Mouse (Mus musculus) heart, adult 9 months (tissue): ENCODE results near the gene Serpinb8.

Experiments
- DNase-seq, 2 experiments: peaks; one replicate each; pipeline ENCODE4 v3.0.0; 2022; ENCODE audit warnings: low spot score in 2 of 2

The Serpinb8 gene

DNA sequence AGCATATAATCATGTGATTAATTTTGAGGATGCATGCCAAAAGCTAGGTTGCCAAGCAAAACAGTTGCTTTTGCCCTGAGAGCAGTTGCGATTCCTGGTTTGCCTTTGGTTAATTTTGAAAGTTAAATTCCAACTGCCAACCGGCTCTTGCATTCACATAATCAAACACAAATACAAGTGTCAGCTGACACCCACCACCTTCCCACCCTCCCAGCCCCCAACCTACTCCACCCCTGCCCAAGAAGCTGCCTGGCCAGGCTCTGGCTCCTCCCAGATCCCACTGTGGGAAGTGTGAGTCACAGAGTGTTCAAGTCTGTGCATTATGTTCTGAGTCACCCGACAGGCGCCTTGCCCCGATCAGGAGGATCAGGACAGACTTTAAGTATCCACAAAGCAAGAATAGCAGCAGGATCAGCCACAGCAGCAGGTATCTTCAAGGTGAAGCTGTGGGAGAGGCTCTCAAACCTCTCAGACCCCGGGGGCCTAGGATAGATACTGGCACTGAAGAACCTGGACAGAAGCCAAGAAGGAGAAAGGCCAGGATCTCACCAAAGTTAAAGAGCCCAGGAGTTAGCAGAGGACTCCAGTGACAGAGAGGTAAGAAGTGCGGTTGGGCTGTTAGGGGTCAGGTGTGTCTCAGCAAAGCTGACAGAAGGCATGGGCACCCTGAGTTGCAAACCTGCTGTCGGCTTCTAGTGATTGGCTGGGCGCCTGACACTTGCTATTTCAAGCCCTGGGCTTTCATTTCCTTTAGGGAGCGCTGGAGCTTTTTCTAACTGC is at the start of gene Serpinb8:
Serpinb8 (plus strand) TSS at position 316 of the 780 bp plus-strand sequence.
- peak; percentile 60 to 62 for DNase-seq

GRCm38 (mm10) chr1:107559494-107559893 is 30.3 kb upstream of the Serpinb8 start:
- no peak for DNase-seq

GRCm38 (mm10) chr1:107562110-107562509 is 27.7 kb upstream of the Serpinb8 start:
- DNase-seq = no peak

- no peak for DNase-seq
These were observed 24.2 kb upstream of the Serpinb8 start for GRCm38 (mm10) chr1:107565644-107566043.

- no peak for DNase-seq
These were observed 13.7 kb upstream of the Serpinb8 start for GRCm38 (mm10) chr1:107576094-107576493.

DNA sequence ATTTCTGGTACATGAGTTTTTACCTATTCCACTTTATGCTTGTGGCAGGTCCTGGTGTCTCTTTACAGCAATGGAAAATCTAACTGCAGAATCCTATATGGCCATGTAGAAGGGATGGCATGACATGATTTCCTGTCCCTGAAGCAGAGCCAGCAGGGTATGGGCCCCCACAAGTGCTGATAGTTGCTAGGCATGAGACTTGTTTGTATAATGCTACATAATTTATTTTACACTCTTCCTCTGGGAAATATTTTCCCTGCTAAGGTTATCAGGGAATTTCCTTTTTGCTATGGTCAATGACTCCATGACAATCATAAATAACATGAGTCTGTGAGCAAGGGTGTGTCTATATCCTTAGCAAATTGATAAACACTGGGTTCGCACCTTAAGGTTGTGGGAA is 12.3 kb upstream of the Serpinb8 start:
- no peak for DNase-seq

DNA sequence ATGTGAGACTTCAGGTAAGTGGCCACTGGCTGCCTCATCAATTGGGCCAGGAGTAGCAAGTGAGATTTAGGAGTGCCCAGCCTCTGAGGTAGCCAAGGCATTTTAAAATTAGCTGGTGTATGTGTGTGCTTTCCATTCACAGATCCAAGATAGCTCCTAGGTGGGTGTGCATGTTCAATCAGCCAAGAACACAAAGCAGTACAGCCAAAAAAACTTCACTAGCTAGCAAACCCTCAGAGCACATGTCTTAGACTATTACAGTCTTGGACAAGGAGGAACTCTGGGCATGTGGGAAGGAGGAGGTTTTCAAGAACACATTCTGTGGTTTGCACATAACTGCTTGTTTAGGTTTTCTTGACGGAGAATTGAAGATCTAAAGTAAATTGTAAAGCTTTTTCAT is 8.6 kb upstream of the Serpinb8 start:
- DNase-seq = no peak

DNA sequence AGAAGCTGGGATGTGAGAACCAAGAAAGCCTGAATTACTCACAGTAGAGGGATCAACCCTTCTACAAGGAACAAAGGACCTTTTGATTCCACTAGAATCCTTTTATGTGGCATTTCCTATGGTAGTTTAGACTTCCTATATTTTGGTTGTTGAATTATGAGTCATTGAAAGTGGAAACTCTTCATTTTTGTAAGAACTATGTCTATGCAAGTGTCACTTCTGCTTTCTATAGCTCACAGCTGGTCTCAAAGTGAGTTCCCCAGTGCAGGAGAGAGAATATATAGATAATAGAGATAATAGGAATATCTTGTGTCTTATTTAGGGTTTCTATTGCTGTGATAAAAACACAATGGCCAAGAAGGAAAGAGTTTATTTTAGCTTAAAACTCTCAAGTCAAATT is 6.9 kb upstream of the Serpinb8 start:
- no peak for DNase-seq

GRCm38 (mm10) chr1:107583958-107584376 is 5.8 kb upstream of the Serpinb8 start:
- peak; percentile 18 to 41 for DNase-seq

GRCm38 (mm10) chr1:107584932-107585331 is 4.9 kb upstream of the Serpinb8 start:
- no peak for DNase-seq

GRCm38 (mm10) chr1:107586196-107586595 is 3.6 kb upstream of the Serpinb8 start:
- no peak for DNase-seq

DNA sequence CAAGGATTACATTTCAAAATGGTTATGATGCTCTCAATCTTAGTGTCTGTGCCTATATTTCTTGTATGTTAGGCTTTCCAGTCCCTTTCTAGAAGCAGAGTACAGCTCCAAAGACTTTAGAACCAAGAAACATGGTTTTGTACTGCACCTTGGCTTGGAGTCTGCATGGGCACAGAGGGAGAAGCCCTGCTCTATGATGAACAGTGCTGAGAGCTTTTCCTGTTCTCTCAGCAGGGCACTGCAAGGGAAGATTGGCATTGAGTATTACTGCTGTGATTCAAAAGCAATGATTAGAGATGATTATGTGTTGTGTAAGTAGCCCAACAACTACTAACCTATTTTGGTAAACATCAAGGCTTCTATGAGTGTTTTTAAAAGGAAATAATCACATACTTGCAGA is 1.6 kb upstream of the Serpinb8 start:
- DNase-seq = no peak

DNA sequence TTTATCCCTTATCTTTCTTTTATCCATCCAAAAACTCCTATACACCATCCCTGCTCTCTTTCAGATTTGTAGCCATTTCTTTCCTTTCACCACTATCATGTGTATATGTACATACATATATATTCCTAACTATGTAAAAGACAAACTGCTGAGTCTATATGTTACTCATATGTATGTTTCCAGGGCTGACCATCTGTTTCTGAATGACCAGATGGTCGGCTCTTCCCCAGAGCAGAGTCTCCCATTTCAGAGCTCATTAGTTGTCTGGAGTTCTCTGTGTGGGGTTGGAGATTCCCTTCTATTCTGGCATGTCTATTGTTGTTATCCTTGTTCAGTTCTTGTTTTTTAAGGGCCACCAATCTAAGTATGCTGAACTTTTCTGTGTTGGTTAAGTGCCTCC is 1.2 kb upstream of the Serpinb8 start:
- no peak for DNase-seq

GRCm38 (mm10) chr1:107592644-107593043 is 2.8 kb downstream of the Serpinb8 start:
- DNase-seq = no peak

DNA sequence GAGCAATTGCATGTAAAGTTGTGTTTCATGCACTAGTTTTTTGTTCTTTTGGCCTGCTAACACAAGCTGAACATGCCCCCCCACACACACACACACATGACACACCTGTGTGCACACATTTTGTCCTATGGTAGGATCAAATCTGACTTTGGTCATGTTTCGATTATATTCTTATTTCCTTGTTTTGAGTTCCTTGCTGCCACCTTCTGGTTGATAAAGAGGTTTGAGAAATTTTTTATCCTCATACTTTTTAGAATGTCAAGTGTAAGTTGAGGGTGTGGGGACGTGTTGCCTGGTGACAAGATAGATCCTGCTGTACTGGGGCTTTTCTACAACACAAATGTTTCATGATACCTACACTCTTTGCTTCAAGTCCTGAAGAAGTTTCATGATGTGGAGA is 3.7 kb downstream of the Serpinb8 start:
- DNase-seq = no peak

- DNase-seq = no peak
These were observed 7.1 kb downstream of the Serpinb8 start for GRCm38 (mm10) chr1:107596874-107597273.

DNA sequence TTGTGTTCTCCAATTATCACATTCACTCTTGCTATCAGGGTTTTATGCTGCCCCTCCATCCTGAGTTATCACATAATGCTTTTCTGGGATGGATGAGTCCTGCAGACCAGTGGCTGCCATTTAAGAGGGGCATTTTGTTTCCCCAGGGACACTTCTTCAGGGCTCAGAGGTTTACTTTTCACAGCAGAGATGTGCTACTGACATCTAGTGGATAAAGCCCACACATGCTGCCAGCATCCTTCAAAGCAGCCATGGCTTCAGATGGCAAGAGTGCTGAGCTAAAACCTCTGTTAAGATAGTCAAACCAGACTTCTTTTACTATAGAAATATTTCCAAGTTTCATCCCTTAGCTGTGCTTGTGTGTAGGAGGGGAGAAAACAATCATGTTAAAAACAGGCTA is 8.7 kb downstream of the Serpinb8 start:
- no peak for DNase-seq

DNA sequence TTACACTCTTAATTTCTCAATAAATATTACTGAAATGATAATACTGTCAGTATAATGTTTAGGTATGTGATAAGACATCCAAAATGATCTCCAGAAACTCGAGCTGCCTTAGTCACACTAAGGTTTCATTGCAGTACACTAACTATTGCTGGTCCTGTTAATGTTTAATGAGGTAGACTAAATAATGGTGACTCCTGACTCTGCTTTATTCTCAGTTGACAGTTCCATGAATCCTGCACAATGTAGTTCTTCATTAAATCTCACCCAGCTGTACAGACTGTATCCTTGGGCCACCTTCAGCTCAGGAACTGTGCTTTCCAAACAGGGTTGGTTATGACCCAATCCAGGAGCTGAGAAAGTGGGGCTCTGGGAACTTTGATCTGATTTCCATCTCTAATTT is 19.1 kb downstream of the Serpinb8 start:
- no peak for DNase-seq

GRCm38 (mm10) chr1:107614087-107614486 is 24.3 kb downstream of the Serpinb8 start:
- no peak for DNase-seq

DNA sequence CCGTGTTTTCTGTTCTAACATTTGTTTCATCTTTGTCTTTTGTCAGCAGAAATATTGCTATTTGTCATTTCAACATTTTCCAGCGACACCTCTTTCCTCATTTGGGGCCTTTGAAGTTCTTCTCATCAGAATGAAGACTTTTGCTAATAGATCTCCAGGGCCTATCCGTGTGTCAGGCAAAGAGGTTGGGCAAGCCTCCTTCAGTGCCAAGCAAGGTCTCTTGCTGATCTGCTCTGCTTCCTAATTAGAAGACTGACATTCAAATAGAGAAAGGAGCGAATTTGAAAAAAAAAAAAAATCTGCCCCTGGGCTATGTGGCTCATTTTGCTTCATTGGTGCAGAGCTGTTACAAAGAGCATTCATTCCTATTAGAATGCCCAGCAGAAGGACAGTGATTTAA is 32.2 kb downstream of the Serpinb8 start:
- DNase-seq = no peak

- DNase-seq = no peak
These were observed 46.1 kb downstream of the Serpinb8 start for GRCm38 (mm10) chr1:107635936-107636335.

DNA sequence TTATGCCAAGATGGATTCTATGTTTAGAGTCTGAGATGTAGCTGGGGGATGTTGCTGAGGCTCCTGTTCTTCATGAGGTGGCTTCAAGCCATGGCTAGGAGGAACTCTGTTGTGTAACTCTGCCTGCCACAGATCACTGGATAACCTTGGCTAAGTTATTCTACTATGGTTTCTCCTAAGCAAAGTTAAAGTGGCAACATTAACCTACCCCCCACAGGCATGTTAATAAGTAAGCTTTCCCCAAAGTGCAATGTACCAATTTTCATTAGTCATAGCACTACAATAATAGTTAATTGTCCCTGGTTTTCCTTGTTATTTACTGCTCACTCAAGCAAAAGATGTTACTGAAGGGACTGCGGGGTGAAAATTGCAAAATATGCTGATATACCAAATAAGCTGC is 48.2 kb downstream of the Serpinb8 start:
- no peak for DNase-seq

DNA sequence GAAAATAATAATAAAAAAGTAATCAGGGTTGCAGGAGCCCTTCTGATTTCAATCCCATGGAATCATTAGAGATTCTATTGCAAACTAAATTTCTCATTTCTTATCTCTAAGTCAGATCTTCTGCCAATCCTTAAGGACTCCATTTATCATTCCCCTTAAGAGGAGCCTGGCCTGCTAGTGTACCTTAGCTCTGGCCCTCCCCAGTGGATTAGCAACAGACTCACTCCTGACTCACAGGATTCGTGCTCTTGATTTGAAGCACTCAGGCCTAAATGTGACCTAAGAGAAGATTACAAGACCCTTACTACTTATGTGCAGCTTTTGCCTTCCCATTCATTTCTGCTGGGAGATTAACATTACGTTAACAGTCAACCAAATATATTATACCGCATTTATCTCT is 48.7 kb downstream of the Serpinb8 start:
- no peak for DNase-seq
